Mouse (Mus musculus) heart, adult 11 months (tissue): ENCODE data around the gene Dcbld1.
"Not testable (repeated sequence)": the region's sequence is repeated elsewhere in the genome, so short reads cannot be mapped to it uniquely, and the experiment has no call there.

Experiments
- DNase-seq: peaks from one replicate; pipeline ENCODE4 v3.0.0; 2022

Dcbld1 gene

GRCm38 (mm10) chr10:52264162-52264561 is 30.7 kb downstream of the Dcbld1 start:
- DNase-seq, result no peak

GRCm38 (mm10) chr10:52268879-52269278 is 35.5 kb downstream of the Dcbld1 start:
- peak; percentile 19 for DNase-seq

- peak; percentile 79 for DNase-seq
Measured at GRCm38 (mm10) chr10:52271385-52271784, 38.0 kb downstream of the Dcbld1 start.

GRCm38 (mm10) chr10:52273012-52273411 is 39.6 kb downstream of the Dcbld1 start:
- DNase-seq, result peak; percentile 69

- DNase-seq, result peak; percentile 83
Measured at GRCm38 (mm10) chr10:52274001-52274909, 40.8 kb downstream of the Dcbld1 start.

- DNase-seq, result peak; percentile 92
Measured at GRCm38 (mm10) chr10:52274910-52275604, 41.6 kb downstream of the Dcbld1 start.

GRCm38 (mm10) chr10:52276579-52276978 is 43.2 kb downstream of the Dcbld1 start:
- peak; percentile 54 for DNase-seq

GRCm38 (mm10) chr10:52277564-52277963 is 44.1 kb downstream of the Dcbld1 start:
- DNase-seq, result peak; percentile 80

GRCm38 (mm10) chr10:52278011-52278434 is 44.6 kb downstream of the Dcbld1 start:
- DNase-seq, result peak; percentile 83

- peak; percentile 89 for DNase-seq
Measured at GRCm38 (mm10) chr10:52278866-52279265, 45.4 kb downstream of the Dcbld1 start.

GRCm38 (mm10) chr10:52279876-52280275 is 46.5 kb downstream of the Dcbld1 start:
- DNase-seq, result peak; percentile 60

GRCm38 (mm10) chr10:52280623-52281022 is 47.2 kb downstream of the Dcbld1 start:
- DNase-seq, result peak; percentile 13

GRCm38 (mm10) chr10:52281337-52281736 is 47.9 kb downstream of the Dcbld1 start:
- no peak for DNase-seq

- DNase-seq, result peak; percentile 30
Measured at GRCm38 (mm10) chr10:52284578-52284977, 51.2 kb downstream of the Dcbld1 start.

GRCm38 (mm10) chr10:52287852-52288533 is 54.6 kb downstream of the Dcbld1 start:
- peak; percentile 25 for DNase-seq

GRCm38 (mm10) chr10:52289261-52289660 is 55.8 kb downstream of the Dcbld1 start:
- peak; percentile 48 for DNase-seq

- DNase-seq, result peak; percentile 56
Measured at GRCm38 (mm10) chr10:52292391-52292790, 59.0 kb downstream of the Dcbld1 start.

GRCm38 (mm10) chr10:52293921-52294577 is 60.6 kb downstream of the Dcbld1 start:
- DNase-seq, result peak; percentile 94

- DNase-seq, result peak; percentile 37
Measured at GRCm38 (mm10) chr10:52295934-52296333, 62.5 kb downstream of the Dcbld1 start.

- DNase-seq, result not testable (repeated sequence)
Measured at GRCm38 (mm10) chr10:52298568-52298967, 65.1 kb downstream of the Dcbld1 start.

- DNase-seq, result peak; percentile 19
Measured at GRCm38 (mm10) chr10:52301766-52302165, 68.3 kb downstream of the Dcbld1 start.

- peak; percentile 37 for DNase-seq
Measured at GRCm38 (mm10) chr10:52302271-52302670, 68.9 kb downstream of the Dcbld1 start.

- DNase-seq, result peak; percentile 88
Measured at GRCm38 (mm10) chr10:52304574-52304973, 71.2 kb downstream of the Dcbld1 start.
